Mouse (Mus musculus) embryo, embryonic 11.5 days (tissue): ENCODE data around the gene Tex13c1.

Experiments used
- DNase-seq: peaks from one replicate; pipeline ENCODE4 v3.0.0-alpha.2; 2012; ENCODE audit warnings: low read depth, low spot score

Gene Tex13c1

DNA sequence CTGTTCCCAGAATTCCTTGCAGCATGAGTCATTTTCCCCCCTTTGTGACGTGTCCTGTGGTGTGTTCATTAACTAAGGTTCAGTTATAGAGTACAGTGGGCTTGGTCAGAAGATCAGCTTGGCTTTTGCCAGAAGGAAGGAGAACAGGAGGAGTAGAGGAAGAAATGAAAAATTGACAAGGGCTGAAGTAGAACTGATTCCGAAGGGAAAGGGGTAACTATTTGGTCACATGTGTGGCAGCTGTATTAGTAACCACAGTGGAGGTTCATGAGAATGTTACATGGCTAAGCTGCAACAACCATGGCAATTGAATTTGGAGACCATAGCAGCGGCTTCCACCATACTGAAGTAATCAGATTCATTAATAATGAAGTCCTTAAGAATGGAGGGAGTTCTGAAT lies at the start of gene Tex13c1:
Gene Tex13c1, plus strand, starts transcription at position 301 of the 400 bp plus-strand sequence.
- DNase-seq = no peak
